Mouse (Mus musculus) testis, adult 2 months (tissue): Measurements from ENCODE around the gene Sos1. TPM values are rescaled to one million over a fixed set of nuclear protein-coding genes. Genes with fewer than 3 reads are reported as not detected.

ENCODE experiments used
- H3K27ac ChIP-seq: fragments of 200-500 bp; 2 replicates; pipeline ENCODE4 v1.5.1; 2012; ENCODE audit warnings: low read depth, low read length; ENCODE audit not compliant: control insufficient read depth, insufficient read depth
- H3K27me3 ChIP-seq: fragments of 200-500 bp; 2 replicates; pipeline ENCODE4 v1.6.1; 2012; ENCODE audit warnings: mild to moderate bottlenecking, low read length, moderate library complexity; ENCODE audit not compliant: control insufficient read depth, insufficient read depth
- H3K36me3 ChIP-seq: fragments of 200-500 bp; 2 replicates; pipeline ENCODE4 v1.6.1; 2012; ENCODE audit warnings: mild to moderate bottlenecking, low read length; ENCODE audit not compliant: control insufficient read depth, insufficient read depth
- H3K4me1 ChIP-seq: fragments of 200-500 bp; 2 replicates; pipeline ENCODE4 v1.6.1; 2012; ENCODE audit warnings: low read length; ENCODE audit not compliant: control insufficient read depth, insufficient read depth
- H3K4me3 ChIP-seq: fragments of 200-500 bp; 2 replicates; pipeline ENCODE4 v1.5.1; 2012; ENCODE audit warnings: low read depth, mild to moderate bottlenecking, low read length, moderate library complexity, mixed read lengths; ENCODE audit not compliant: control insufficient read depth
- CTCF ChIP-seq: fragments of 200-500 bp; IDR thresholded peaks from 2 replicates; pipeline ENCODE4 v1.5.1; 2012; ENCODE audit warnings: low read depth, mild to moderate bottlenecking, inconsistent platforms, low read length, moderate library complexity; ENCODE audit not compliant: control insufficient read depth, insufficient read depth, insufficient replicate concordance
- POLR2A ChIP-seq: fragments of 200-500 bp; IDR thresholded peaks from 2 replicates; pipeline ENCODE4 v1.6.1; 2012; ENCODE audit warnings: low read depth, mild to moderate bottlenecking, inconsistent platforms, low read length, moderate library complexity; ENCODE audit not compliant: control insufficient read depth
- polyA plus RNA-seq: library from polyadenylated mRNA; depleted of rRNA; stranded (reverse); fragments of >200 nt; gene quantifications from 2 replicates; pipeline ENCODE4 v1.2.3, GENCODE M21; 2012

Sos1 gene
- polyA plus RNA-seq, 1 experiment: 2.8 TPM

DNA sequence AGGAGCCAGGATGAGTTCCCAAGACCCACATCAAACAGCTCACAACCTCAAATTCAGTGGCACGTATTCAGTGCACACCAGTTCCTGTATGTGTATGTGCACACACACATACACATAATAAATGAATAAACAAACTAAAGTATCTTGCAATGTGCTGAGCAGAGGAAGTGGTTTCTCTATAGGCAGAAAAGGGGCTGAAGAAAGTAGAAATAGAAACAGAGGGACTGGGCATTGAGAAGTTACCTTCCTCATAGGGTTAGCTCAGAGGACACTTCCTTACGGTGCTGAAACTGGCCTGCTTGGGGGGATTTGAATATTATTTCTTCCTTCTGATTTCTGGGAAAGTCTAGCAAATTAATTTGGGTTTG lies 21.5 kb upstream of the Sos1 start:
- H3K27me3 ChIP-seq: no peaks in the 10 kb centered on the region
- H3K27ac ChIP-seq: no peak overlapping the region
- H3K4me3 ChIP-seq: no peak overlapping the region
- H3K36me3 ChIP-seq: no peaks in the 10 kb centered on the region
- no peaks in the 10 kb centered on the region; the same call in 1 of the 2 replicates for H3K4me1 ChIP-seq
- TF ChIP-seq POLR2A (no peak), CTCF (no peak)

DNA sequence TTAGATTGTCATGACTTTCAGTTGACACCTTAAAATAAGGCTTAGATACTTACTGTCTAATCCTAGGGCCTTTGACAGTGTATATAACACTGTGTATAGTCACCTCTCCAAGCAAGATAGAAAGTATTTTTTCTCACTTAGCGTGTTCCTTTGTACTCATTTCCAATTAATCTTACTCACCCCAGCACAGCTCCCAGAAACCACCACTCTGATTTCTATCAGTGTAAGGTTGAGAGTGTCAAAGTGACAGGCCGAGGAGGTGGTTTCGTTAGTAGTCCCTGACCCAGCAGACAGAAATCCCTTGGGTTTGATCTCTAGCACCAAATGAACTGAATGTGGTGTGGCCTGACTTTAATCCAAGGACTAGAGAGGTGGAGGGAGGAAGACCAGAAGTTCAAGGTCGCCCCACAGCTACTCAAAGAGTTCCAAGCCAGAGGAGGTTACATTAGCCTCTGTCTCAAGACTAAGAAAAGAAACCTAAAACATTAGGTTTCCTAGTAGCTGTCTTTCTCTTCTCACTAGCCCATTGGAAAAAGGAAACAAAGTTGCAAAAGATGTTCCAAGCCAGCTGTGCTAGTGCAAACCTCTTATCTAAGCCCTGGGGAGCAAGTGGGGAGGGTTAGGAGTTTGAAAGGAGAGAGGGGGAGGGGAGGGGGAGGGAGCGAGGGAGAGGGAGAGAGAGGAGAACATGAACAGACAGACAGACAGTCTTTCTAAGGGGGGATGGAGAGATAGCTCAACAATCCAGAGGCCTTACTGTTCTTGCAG lies 21.0 kb upstream of the Sos1 start:
- no peak overlapping the region for H3K4me3 ChIP-seq
- no peaks in the 10 kb centered on the region; the same call in 1 of the 2 replicates for H3K4me1 ChIP-seq
- H3K27ac ChIP-seq: no peak overlapping the region
- H3K36me3 ChIP-seq: no peaks in the 10 kb centered on the region
- H3K27me3 ChIP-seq: no peaks in the 10 kb centered on the region
- TF ChIP-seq CTCF (no peak), POLR2A (no peak)

- H3K36me3 ChIP-seq: no peaks in the 10 kb centered on the region
- no peaks in the 10 kb centered on the region for H3K27me3 ChIP-seq
- no peak for TF ChIP-seq POLR2A
- TF ChIP-seq CTCF: no peak
- H3K27ac ChIP-seq: no peak overlapping the region
- no peaks in the 10 kb centered on the region; the same call in 1 of the 2 replicates for H3K4me1 ChIP-seq
- no peak overlapping the region for H3K4me3 ChIP-seq
Observed at GRCm38 (mm10) chr17:80500025-80500424, 19.8 kb upstream of the Sos1 start.

DNA sequence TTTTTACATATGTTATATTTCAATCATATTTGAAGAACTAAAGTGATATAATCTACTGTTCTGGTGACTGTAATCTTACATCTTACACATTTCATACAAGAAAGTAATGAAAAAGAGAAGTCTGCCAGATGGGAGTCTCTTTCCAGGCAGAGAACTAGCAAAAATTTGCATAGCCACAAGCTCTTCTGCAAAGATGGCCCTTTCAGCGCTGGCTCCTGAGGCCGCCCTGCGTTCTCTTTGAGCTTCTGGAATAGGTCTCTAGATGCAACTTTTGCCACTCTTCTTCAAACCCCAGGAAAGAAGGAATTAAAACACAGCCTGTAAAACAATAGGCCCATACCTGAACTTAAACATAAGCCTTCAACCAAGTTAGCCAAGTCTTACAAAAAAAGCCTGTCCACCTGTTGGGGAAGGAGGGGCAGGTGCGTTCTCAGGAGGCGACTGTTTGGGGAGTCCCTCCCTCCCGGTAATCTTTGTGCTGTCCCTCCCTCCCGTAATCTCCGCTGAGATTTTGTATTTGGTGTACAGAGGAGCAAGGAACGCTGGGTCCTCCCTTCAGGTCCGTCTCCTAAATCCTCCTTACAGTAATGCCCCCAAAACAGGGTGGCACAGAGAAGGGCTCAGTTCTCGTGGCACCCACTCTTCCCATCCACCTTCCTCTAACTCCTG lies 18.5 kb upstream of the Sos1 start:
- H3K27ac ChIP-seq: no peak overlapping the region
- no peaks in the 10 kb centered on the region; the same call in 1 of the 2 replicates for H3K4me1 ChIP-seq
- TF ChIP-seq POLR2A (no peak), CTCF (no peak)
- no peak overlapping the region for H3K4me3 ChIP-seq
- no peaks in the 10 kb centered on the region for H3K27me3 ChIP-seq
- H3K36me3 ChIP-seq: no peaks in the 10 kb centered on the region

- Histone ChIP-seq H3K27me3 (no peaks in the 10 kb centered on the region), H3K27ac (no peak overlapping the region), H3K4me1 (no peaks in the 10 kb centered on the region; the same call in 1 of the 2 replicates), H3K4me3 (no peak overlapping the region), H3K36me3 (no peaks in the 10 kb centered on the region)
- no peak for TF ChIP-seq CTCF
- no peak for TF ChIP-seq POLR2A
Observed at GRCm38 (mm10) chr17:80497183-80497601, 16.9 kb upstream of the Sos1 start.

DNA sequence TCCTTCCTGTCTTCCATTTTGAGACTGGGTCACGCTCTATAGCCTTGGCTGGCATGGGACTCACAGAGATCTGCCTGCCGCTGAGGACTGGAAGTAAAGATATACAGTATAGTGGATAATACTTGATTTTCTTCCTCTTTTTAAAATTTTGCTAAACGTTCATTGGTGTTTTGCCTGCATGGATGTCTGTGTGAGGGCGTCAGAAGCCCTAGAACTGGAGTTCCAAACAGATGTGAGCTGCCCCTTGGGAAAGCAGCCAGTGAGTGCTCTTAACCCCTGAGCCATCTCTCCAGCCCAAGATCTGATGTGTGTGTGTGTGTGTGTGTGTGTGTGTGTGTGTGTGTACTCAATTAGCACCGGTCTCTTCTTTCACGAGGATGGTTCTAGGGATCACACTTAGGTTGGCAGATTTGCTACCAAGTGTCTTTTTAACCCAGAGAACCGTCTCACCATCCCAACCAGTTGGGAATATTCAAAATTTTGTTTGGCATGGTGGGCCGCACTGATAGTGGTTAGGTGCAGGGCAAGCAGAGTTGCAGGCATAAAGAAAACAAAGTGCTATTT lies 16.4 kb upstream of the Sos1 start:
- no peak overlapping the region for H3K27ac ChIP-seq
- H3K4me1 ChIP-seq: no peaks in the 10 kb centered on the region; the same call in 1 of the 2 replicates
- no peaks in the 10 kb centered on the region for H3K27me3 ChIP-seq
- TF ChIP-seq POLR2A (no peak), CTCF (no peak)
- no peak overlapping the region for H3K4me3 ChIP-seq
- H3K36me3 ChIP-seq: no peaks in the 10 kb centered on the region

- TF ChIP-seq CTCF (no peak), POLR2A (no peak)
- no peaks in the 10 kb centered on the region for H3K36me3 ChIP-seq
- H3K4me1 ChIP-seq: no peaks in the 10 kb centered on the region; the same call in 1 of the 2 replicates
- no peaks in the 10 kb centered on the region for H3K27me3 ChIP-seq
- H3K4me3 ChIP-seq: no peak overlapping the region
- no peak overlapping the region for H3K27ac ChIP-seq
Observed at GRCm38 (mm10) chr17:80496185-80496584, 15.9 kb upstream of the Sos1 start.
